Mouse (Mus musculus) heart, postnatal 14 days (tissue): Measurements from ENCODE around the gene Notch3. TPM values are rescaled to one million over a fixed set of nuclear protein-coding genes. Genes with fewer than 3 reads are reported as not detected.
A peak's percentile ranks its signal among the peaks of the same experiment; 100 is the strongest.
"Not testable (repeated sequence)": the region's sequence is repeated elsewhere in the genome, so short reads cannot be mapped to it uniquely, and the experiment has no call there.

Experiments used
- DNase-seq, 2 experiments: peaks; one replicate each; pipeline ENCODE4 v3.0.0; 2021 to 2022
- intact Hi-C: fragments of 180-260 bp; cut with DNase I; formaldehyde crosslinking; loops from one replicate; pipeline ENCODE4 v1.15.1; 2025
- total RNA-seq, 2 experiments: library from RNA; stranded (reverse); gene quantifications; 2 replicates each; pipeline ENCODE4 v1.2.3; 2021

Gene Notch3
- total RNA-seq, 2 experiments from 2014 or later = 43.3 to 44.2 TPM

GRCm38 (mm10) chr17:32103054-32103453, 63.6 kb downstream of the Notch3 start:
- DNase-seq = no peak
- intact Hi-C loops = no loop called here

GRCm38 (mm10) chr17:32099943-32100586, 66.6 kb downstream of the Notch3 start:
- DNase-seq = peak; percentile 70 to 75
- intact Hi-C loops = no loop called here

GRCm38 (mm10) chr17:32099574-32099942, 67.1 kb downstream of the Notch3 start:
- intact Hi-C loops = no loop called here
- DNase-seq = no peak

- intact Hi-C loops, DNase-seq: not testable (repeated sequence)
Observed at GRCm38 (mm10) chr17:32098905-32099304, 67.7 kb downstream of the Notch3 start.

- intact Hi-C loops = no loop called here
- DNase-seq = no peak
Observed at GRCm38 (mm10) chr17:32097676-32098075, 69.0 kb downstream of the Notch3 start.

GRCm38 (mm10) chr17:32092895-32093294, 73.8 kb downstream of the Notch3 start:
- intact Hi-C loops = no loop called here
- DNase-seq = no peak

GRCm38 (mm10) chr17:32092241-32092619, 74.4 kb downstream of the Notch3 start:
- intact Hi-C loops = no loop called here
- DNase-seq = no peak

- DNase-seq = peak; percentile 70 to 78
- intact Hi-C loops = not testable (repeated sequence)
Observed at GRCm38 (mm10) chr17:32091364-32092240, 75.0 kb downstream of the Notch3 start.

- intact Hi-C loops = no loop called here
- no peak for DNase-seq
Observed at GRCm38 (mm10) chr17:32091032-32091363, 75.7 kb downstream of the Notch3 start.

- intact Hi-C loops = no loop called here
- no peak for DNase-seq
Observed at GRCm38 (mm10) chr17:32087069-32087468, 79.6 kb downstream of the Notch3 start.

GRCm38 (mm10) chr17:32083351-32083750, 83.3 kb downstream of the Notch3 start:
- intact Hi-C loops = no loop called here
- no peak for DNase-seq

GRCm38 (mm10) chr17:32075164-32075563, 91.5 kb downstream of the Notch3 start:
- peak; percentile 57 to 70 for DNase-seq
- intact Hi-C loops = loop anchor here (2.0 kb wide), 2 partner anchors 136 to 390 kb away; no protein-coding TSS in a partner anchor

- intact Hi-C loops = loop anchor here (2.0 kb wide), 2 partner anchors 136 to 390 kb away; no protein-coding TSS in a partner anchor
- DNase-seq = no peak
Observed at GRCm38 (mm10) chr17:32074658-32075057, 92.0 kb downstream of the Notch3 start.

GRCm38 (mm10) chr17:32073359-32073758, 93.3 kb downstream of the Notch3 start:
- intact Hi-C loops = loop anchor here (1.0 kb wide), 1 partner anchor 46 kb away; no protein-coding TSS in a partner anchor
- peak; percentile 86 to 94 for DNase-seq

Other genes starting within 250 kb of the Notch3 start
- 1 to 10 TPM; 7.9 to 8.6 TPM for gene Rrp1b, start 130.8 kb downstream of the Notch3 start, total RNA-seq
- under 1 TPM; 0.76 to 0.83 TPM for gene Hsf2bp, start 130.5 kb downstream of the Notch3 start, total RNA-seq
- under 1 TPM; 0.88 to 0.95 TPM for gene Ephx3, start 22.7 kb upstream of the Notch3 start, total RNA-seq
- gene Brd4, start 117.9 kb upstream of the Notch3 start, total RNA-seq = 10 to 100 TPM; 64.0 to 67.4 TPM
- gene Akap8, start 154.4 kb upstream of the Notch3 start, total RNA-seq = 10 to 100 TPM; 50.0 to 62.5 TPM
- 10 to 100 TPM; 49.2 to 57.1 TPM for gene Akap8l, start 183.8 kb upstream of the Notch3 start, total RNA-seq
- 10 to 100 TPM; 22.4 to 23.4 TPM for gene Wiz, start 222.6 kb upstream of the Notch3 start, total RNA-seq
- gene Rasal3, start 236.7 kb upstream of the Notch3 start, total RNA-seq = 1 to 10 TPM; 1.3 to 4.7 TPM